Mouse (Mus musculus): Measurements from ENCODE around the gene Maea. TPM values are rescaled to one million over a fixed set of nuclear protein-coding genes. Genes with fewer than 3 reads are reported as not detected.

Maea gene
- polyA plus RNA-seq, 1 experiment, result 232 TPM

- no peak for TF ChIP-seq GATA1 (IDR thresholded peaks at IDR 0.05; ENCODE audit: low read length)
These were observed 61.5 kb downstream of the Maea start for GRCm38 (mm10) chr5:33396828-33397227.

DNA sequence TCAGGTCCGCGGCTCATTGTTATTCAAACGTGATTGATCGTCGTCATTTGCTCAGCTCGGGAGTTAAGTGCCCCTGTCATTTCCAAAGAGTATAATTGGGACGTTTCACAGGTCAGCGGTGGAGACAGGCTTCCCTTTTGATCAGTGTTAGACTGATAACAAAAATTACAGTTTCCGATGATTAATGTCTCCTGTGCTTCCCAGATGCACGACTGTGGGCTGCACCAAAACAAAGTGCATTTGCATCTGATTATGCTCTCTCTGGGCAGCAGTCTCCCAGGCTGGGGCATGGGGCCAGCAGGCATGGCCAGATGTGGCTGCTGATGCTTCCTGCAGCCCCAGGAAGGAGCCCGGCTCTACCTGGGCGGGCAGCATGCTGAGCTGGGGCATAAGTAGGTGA lies 65.5 kb downstream of the Maea start:
- TF ChIP-seq GATA1 (IDR thresholded peaks at IDR 0.05; ENCODE audit: low read length), result no peak

- TF ChIP-seq GATA1 (IDR thresholded peaks at IDR 0.05; ENCODE audit: low read length), result no peak
These were observed 85.0 kb downstream of the Maea start for GRCm38 (mm10) chr5:33420313-33420712.

Other genes starting within 250 kb of the Maea start
- not detected in 2 replicates for gene Slc5a1, start 231.3 kb upstream of the Maea start, polyA plus RNA-seq (2012)
- gene Spon2, start 117.1 kb upstream of the Maea start, polyA plus RNA-seq (2012), result 0.09 and 0.36 TPM in 2 replicates
- 309 and 457 TPM in 2 replicates for gene Ctbp1, start 60.5 kb upstream of the Maea start, polyA plus RNA-seq (2012)
- 2.2 and 2.6 TPM in 2 replicates for gene Uvssa, start 43.0 kb downstream of the Maea start, polyA plus RNA-seq (2012)
- not detected in 2 replicates for gene Nkx1-1, start 98.5 kb downstream of the Maea start, polyA plus RNA-seq (2012)

All from G1E-ER4 (cell line).